Comparison of ENCODE assay signal across 8 mouse cellular contexts in the genomic region with DNA sequence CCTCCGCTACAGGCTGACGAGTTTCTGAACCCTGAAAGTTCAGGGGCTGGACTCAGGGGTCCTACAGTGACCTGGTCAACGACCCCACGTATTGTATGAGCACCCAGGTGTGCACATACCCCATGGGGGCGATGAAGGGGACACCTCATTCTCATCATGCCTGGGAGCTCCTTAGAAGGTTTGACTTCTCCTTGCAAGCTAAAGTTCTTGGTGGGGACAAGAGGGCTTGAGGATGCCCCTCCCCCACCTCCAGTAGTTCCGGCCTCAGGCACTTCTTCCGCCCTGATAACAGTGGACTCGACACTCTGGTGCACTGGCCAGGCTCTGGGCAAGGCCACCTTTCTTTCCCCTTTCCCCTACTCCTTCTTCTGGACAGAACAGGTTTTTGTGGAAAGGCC. TPM values are rescaled to one million over a fixed set of nuclear protein-coding genes. Genes with fewer than 3 reads are reported as not detected.
DNase-seq lines count a peak whose midpoint lies in the region; ATAC-seq and TF ChIP-seq lines count a peak whose summit lies in the region.

No protein-coding gene starts in this region.

- peak overlapping the region; percentile 61 for H3K9ac ChIP-seq in embryonic facial prominence, embryonic 14.5 days (ENCODE audit: low read depth, low read length)
- H3K9ac ChIP-seq in kidney, postnatal 0 days (ENCODE audit: low read depth, low read length), result peak overlapping the region; percentile 71

- no peaks in the 10 kb centered on the region; the same call in 1 of the 2 replicates for H3K27me3 ChIP-seq in embryonic facial prominence, embryonic 14.5 days (replicated peaks; ENCODE audit: control insufficient read depth, insufficient read depth, low read length)
- 0 out of 2 replicates have a peak, but pooled peaks cover 3% of the 10 kb centered on the region for H3K27me3 ChIP-seq in kidney, postnatal 0 days (ENCODE audit: insufficient read depth, low read length)

- ATAC-seq in embryonic facial prominence, embryonic 14.5 days (ENCODE audit: low read depth), result no peak
- ATAC-seq in kidney, postnatal 0 days (replicated peaks; ENCODE audit: low FRiP score, low read depth), result peak; percentile 37

- no peaks in the 10 kb centered on the region for H3K9me3 ChIP-seq in embryonic facial prominence, embryonic 14.5 days (ENCODE audit: control insufficient read depth, low read length)
- no peaks in the 10 kb centered on the region for H3K9me3 ChIP-seq in kidney, postnatal 0 days (replicated peaks; ENCODE audit: low read length)

- 20% methylated on average over 7 of the region's 8 CpGs for WGBS in embryonic facial prominence, embryonic 14.5 days
- WGBS in kidney, postnatal 0 days, result 14% methylated on average over 8 of the region's 8 CpGs

- H3K36me3 ChIP-seq in embryonic facial prominence, embryonic 14.5 days (ENCODE audit: control insufficient read depth, insufficient read depth, low read length), result no peaks in the 10 kb centered on the region
- H3K36me3 ChIP-seq in kidney, postnatal 0 days (ENCODE audit: insufficient read depth, low read length), result 0 out of 2 replicates have a peak, but pooled peaks cover 3% of the 10 kb centered on the region

- no peak for DNase-seq in left cerebral cortex, adult 2 months (ENCODE audit: extremely low spot score in 1 of 2, low spot score in 2 of 2)
- no peak for DNase-seq in left cerebral cortex, adult 8-10 months (ENCODE audit: low spot score in 2 of 2)
- DNase-seq in embryonic facial prominence, embryonic 14.5 days (ENCODE audit: low spot score), result no peak
- peak; percentile 13 for DNase-seq in kidney, postnatal 0 days (ENCODE audit: low spot score)
- peak; percentile 53 to 62 for DNase-seq in lung, postnatal 4 days
- peak; percentile 57 for DNase-seq in testis, postnatal 10 days (ENCODE audit: low spot score)
- no peak for DNase-seq in left cerebral cortex, adult 9 months (ENCODE audit: low spot score in 2 of 2)
- DNase-seq in right cerebral cortex, postnatal 36 days (ENCODE audit: low spot score in 2 of 2), result no peak

- TF ChIP-seq CTCF in left cerebral cortex, adult 2 months (IDR thresholded peaks at IDR 0.05), result no peak
- TF ChIP-seq CTCF in kidney, postnatal 0 days (IDR thresholded peaks at IDR 0.05; ENCODE audit: low read depth), result no peak

- peak overlapping the region; percentile 51 for H3K4me3 ChIP-seq in left cerebral cortex, adult 2 months
- H3K4me3 ChIP-seq in embryonic facial prominence, embryonic 14.5 days (ENCODE audit: low read depth, low read length), result peak overlapping the region; percentile 48
- peak overlapping the region; percentile 63 for H3K4me3 ChIP-seq in kidney, postnatal 0 days (replicated peaks; ENCODE audit: low read depth, low read length)

- H3K4me1 ChIP-seq in embryonic facial prominence, embryonic 14.5 days (ENCODE audit: control insufficient read depth, insufficient read depth, low read length), result peaks cover 8% of the 10 kb centered on the region; the same call in 1 of the 2 replicates
- H3K4me1 ChIP-seq in kidney, postnatal 0 days (replicated peaks; ENCODE audit: insufficient read depth, low read length), result no peaks in the 10 kb centered on the region

- intact Hi-C loops in left cerebral cortex, adult 2 months (cut with DNase I), result no loop called here

- H3K4me2 ChIP-seq in embryonic facial prominence, embryonic 14.5 days (ENCODE audit: low read depth, low read length), result peak overlapping the region; percentile 72
- H3K4me2 ChIP-seq in kidney, postnatal 0 days (ENCODE audit: low read length), result peak overlapping the region; percentile 74

- no peak overlapping the region for H3K27ac ChIP-seq in left cerebral cortex, adult 2 months
- H3K27ac ChIP-seq in embryonic facial prominence, embryonic 14.5 days (replicated peaks; ENCODE audit: low read depth, low read length), result no peak overlapping the region
- peak overlapping the region; percentile 8; the same call in 1 of the 2 replicates for H3K27ac ChIP-seq in kidney, postnatal 0 days

RNA-seq across cellular contexts. Expression of a gene that starts 0.7 kb away (rescaled TPM):
- total RNA-seq in left cerebral cortex, adult 2 months (2021), result 10 to 100 TPM; 50.7 to 65.6 TPM
- 10 to 100 TPM; 55.4 to 80.3 (median 63.3) TPM for total RNA-seq in left cerebral cortex, adult 8-10 months (2022)
- polyA plus RNA-seq in embryonic facial prominence, embryonic 14.5 days (2014; fragmentation: Nextera tagmentation; extraction: Ambion mirVana), result 23.7 and 30.4 TPM in 2 replicates
- 88.6 and 93.3 TPM in 2 replicates for polyA plus RNA-seq in kidney, postnatal 0 days (2015; fragmentation: Nextera tagmentation; extraction: Ambion mirVana)

RNA-seq across cellular contexts. Expression of a gene that starts 6.1 kb away (rescaled TPM):
- total RNA-seq in left cerebral cortex, adult 2 months (2021), result not detected
- total RNA-seq in left cerebral cortex, adult 8-10 months (2022), result not detected
- 0.17 and 0.31 TPM in 2 replicates for polyA plus RNA-seq in embryonic facial prominence, embryonic 14.5 days (2014; fragmentation: Nextera tagmentation; extraction: Ambion mirVana)
- polyA plus RNA-seq in kidney, postnatal 0 days (2015; fragmentation: Nextera tagmentation; extraction: Ambion mirVana), result 0.42 TPM in 1 of 2 replicates, not detected in the other

RNA-seq across cellular contexts. Expression of a gene that starts 10.1 kb away (rescaled TPM):
- 10 to 100 TPM; 72.8 to 84.1 TPM for total RNA-seq in left cerebral cortex, adult 2 months (2021)
- 10 to 100 TPM; 55.9 to 90.3 (median 75.7) TPM for total RNA-seq in left cerebral cortex, adult 8-10 months (2022)
- polyA plus RNA-seq in embryonic facial prominence, embryonic 14.5 days (2014; fragmentation: Nextera tagmentation; extraction: Ambion mirVana), result 84.2 and 97.1 TPM in 2 replicates
- polyA plus RNA-seq in kidney, postnatal 0 days (2015; fragmentation: Nextera tagmentation; extraction: Ambion mirVana), result 132 and 151 TPM in 2 replicates

RNA-seq across cellular contexts. Expression of a gene that starts 10.4 kb away (rescaled TPM):
- 10 to 100 TPM; 37.3 to 38.4 TPM for total RNA-seq in left cerebral cortex, adult 2 months (2021)
- total RNA-seq in left cerebral cortex, adult 8-10 months (2022), result 10 to 100 TPM; 38.1 to 41.5 (median 40.5) TPM
- polyA plus RNA-seq in embryonic facial prominence, embryonic 14.5 days (2014; fragmentation: Nextera tagmentation; extraction: Ambion mirVana), result 41.3 and 47.0 TPM in 2 replicates
- 44.4 and 48.4 TPM in 2 replicates for polyA plus RNA-seq in kidney, postnatal 0 days (2015; fragmentation: Nextera tagmentation; extraction: Ambion mirVana)

RNA-seq across cellular contexts. Expression of a gene that starts 24.1 kb away (rescaled TPM):
- total RNA-seq in left cerebral cortex, adult 2 months (2021), result 1 to 10 TPM in 1 of 2 experiments, under 1 TPM in 1; 0.79 to 1.2 TPM
- total RNA-seq in left cerebral cortex, adult 8-10 months (2022), result 1 to 10 TPM in 3 of 4 experiments, under 1 TPM in 1; 0.96 to 1.5 (median 1.1) TPM
- 1.3 TPM in 1 of 2 replicates, not detected in the other for polyA plus RNA-seq in embryonic facial prominence, embryonic 14.5 days (2014; fragmentation: Nextera tagmentation; extraction: Ambion mirVana)
- polyA plus RNA-seq in kidney, postnatal 0 days (2015; fragmentation: Nextera tagmentation; extraction: Ambion mirVana), result 0.27 and 0.58 TPM in 2 replicates

Comparison
In these comparisons a context has a peak if more than half of its experiments do, and no peak if none do; other contexts are left out.
1. DNase-seq: peak in kidney, postnatal 0 days (single experiment), lung, postnatal 4 days (2 of 2) and testis, postnatal 10 days (single experiment); none in left cerebral cortex, adult 2 months (0 of 2), left cerebral cortex, adult 8-10 months (0 of 2), embryonic facial prominence, embryonic 14.5 days (single experiment), left cerebral cortex, adult 9 months (0 of 2) and right cerebral cortex, postnatal 36 days (0 of 2).
2. Peak in every context shown above with its lines, with median percentiles within 50 percentile points of each other: H3K4me3 ChIP-seq.